Mouse (Mus musculus) small intestine, adult 2 months (tissue): Measurements from ENCODE around the gene Rara. TPM values are rescaled to one million over a fixed set of nuclear protein-coding genes. Genes with fewer than 3 reads are reported as not detected.

Experiments used
- H3K27ac ChIP-seq: fragments of 200-500 bp; 2 replicates; pipeline ENCODE4 v1.5.1; 2012; ENCODE audit warnings: low read depth, low read length, control low read depth, inconsistent platforms; ENCODE audit not compliant: insufficient read depth
- H3K27me3 ChIP-seq: fragments of 200-500 bp; 2 replicates; pipeline ENCODE4 v1.6.1; 2012; ENCODE audit warnings: mild to moderate bottlenecking, moderate library complexity, low read length, inconsistent platforms; ENCODE audit not compliant: control insufficient read depth, insufficient read depth
- H3K36me3 ChIP-seq: fragments of 200-500 bp; 2 replicates; pipeline ENCODE4 v1.6.1; 2012; ENCODE audit warnings: mild to moderate bottlenecking, low read length, control low read depth, inconsistent platforms; ENCODE audit not compliant: control insufficient read depth, insufficient read depth
- H3K4me1 ChIP-seq: fragments of 200-500 bp; 2 replicates; pipeline ENCODE4 v1.6.1; 2012; ENCODE audit warnings: low read length, inconsistent platforms, mixed read lengths; ENCODE audit not compliant: control insufficient read depth, insufficient read depth, insufficient read length
- H3K4me3 ChIP-seq: fragments of 200-500 bp; 2 replicates; pipeline ENCODE4 v1.5.1; 2012; ENCODE audit warnings: low read depth, mild to moderate bottlenecking, control low read depth, inconsistent platforms, low read length, moderate library complexity
- CTCF ChIP-seq: fragments of 200-500 bp; IDR thresholded peaks from 2 replicates; pipeline ENCODE4 v1.5.1; 2012; ENCODE audit warnings: low read depth, mild to moderate bottlenecking, control low read depth, inconsistent platforms, low read length, moderate library complexity, mixed read lengths; ENCODE audit not compliant: insufficient replicate concordance, insufficient read length; ENCODE audit errors: extremely low read depth
- POLR2A ChIP-seq: fragments of 200-500 bp; IDR thresholded peaks from 2 replicates; pipeline ENCODE4 v1.6.1; 2012; ENCODE audit warnings: low read depth, mild to moderate bottlenecking, control low read depth, inconsistent platforms, low read length, moderate library complexity
- WGBS: fragments of 180-500 bp; shearing (Covaris S2); methylation state at CpG from one replicate; pipeline ENCODE4 v1.1.7; 2018; 5-methylcytosine and 5-hydroxymethylcytosine counted together
- polyA plus RNA-seq: library from polyadenylated mRNA; depleted of rRNA; stranded (reverse); fragments of >200 nt; gene quantifications from 2 replicates; pipeline ENCODE4 v1.2.3, GENCODE M21; 2012

Rara gene
- polyA plus RNA-seq, 1 experiment, result 56.3 TPM

DNA sequence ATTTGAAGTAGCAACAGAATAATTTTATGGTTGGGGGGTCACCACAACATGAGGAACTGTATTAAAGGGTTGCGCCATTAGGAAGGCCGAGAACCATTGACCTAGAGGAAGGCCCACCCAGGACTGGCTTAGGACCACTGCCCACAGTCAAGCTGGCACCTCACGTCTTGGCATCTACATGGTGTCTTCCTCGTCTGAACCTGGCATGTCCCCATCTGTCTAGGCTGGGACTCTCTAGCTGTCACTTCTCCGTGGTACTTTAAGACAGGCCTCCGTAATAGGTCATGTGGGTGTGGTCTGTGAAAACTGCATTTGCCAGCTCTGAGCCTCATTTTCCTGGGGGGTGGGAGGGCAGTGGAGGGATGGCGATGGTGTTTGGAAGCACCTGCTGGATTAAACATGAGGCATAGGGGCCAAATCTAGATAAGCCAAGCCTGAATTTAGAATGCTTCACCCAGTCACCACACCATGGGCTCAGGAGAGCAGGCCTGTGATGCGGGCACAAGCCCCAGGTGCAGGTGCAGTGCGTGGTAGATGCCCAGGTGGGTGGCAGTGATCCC is 45.3 kb downstream of the Rara start:
- TF ChIP-seq CTCF, result no peak
- no peak for TF ChIP-seq POLR2A
- Histone ChIP-seq H3K4me1 (peaks cover 9% of the 10 kb centered on the region; the same call in 1 of the 2 replicates), H3K27me3 (no peaks in the 10 kb centered on the region), H3K27ac (no peak overlapping the region), H3K4me3 (no peak overlapping the region), H3K36me3 (peaks cover 61% of the 10 kb centered on the region)
- 85% methylated on average over 9 of the region's 9 CpGs for WGBS

DNA sequence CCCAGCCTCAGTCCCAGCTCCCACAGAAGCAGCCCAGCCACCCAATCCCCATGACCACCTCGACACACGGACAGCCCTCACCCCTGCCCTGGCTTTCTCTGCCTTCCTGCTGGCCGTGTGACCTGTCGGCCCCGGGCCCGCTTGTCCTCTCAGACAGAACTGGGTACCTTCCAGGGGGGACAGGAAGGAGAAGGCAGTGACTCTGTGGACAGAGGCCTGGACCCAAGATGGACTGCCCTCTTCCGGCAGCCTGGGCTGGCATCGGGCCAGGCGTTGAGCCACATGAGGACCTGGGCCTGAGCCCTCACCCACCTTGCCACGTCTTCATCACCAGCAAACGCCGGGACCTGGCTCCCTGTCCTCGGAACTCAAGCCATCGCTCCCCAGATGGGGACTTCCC is 46.0 kb downstream of the Rara start:
- Histone ChIP-seq H3K27me3 (no peaks in the 10 kb centered on the region), H3K27ac (no peak overlapping the region), H3K4me1 (peaks cover 9% of the 10 kb centered on the region; the same call in 1 of the 2 replicates), H3K36me3 (peaks cover 55% of the 10 kb centered on the region), H3K4me3 (no peak overlapping the region)
- TF ChIP-seq POLR2A, result no peak
- no peak for TF ChIP-seq CTCF
- 83% methylated on average over 14 of the region's 14 CpGs for WGBS

DNA sequence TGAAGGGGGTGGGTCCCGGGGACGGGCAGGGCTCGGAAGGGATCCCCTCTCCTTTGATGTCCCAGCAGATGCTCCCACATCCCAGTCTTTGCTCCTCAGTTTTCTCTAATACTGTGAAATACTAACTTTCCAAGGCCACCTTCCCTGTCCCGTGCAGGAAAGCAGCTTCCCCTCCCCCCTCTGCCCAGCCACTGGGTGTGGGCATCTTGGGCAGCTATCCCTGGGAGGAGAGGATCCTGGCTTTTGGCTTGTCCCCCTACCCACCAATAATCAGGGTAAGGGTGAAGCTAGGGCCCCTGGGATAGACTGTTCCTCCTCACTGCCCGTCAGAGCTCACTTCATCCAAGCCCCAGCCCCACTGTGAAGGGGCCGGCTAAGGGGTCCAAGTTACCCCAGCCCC is 46.6 kb downstream of the Rara start:
- H3K4me1 ChIP-seq, result peaks cover 7% of the 10 kb centered on the region; the same call in 1 of the 2 replicates
- no peaks in the 10 kb centered on the region for H3K27me3 ChIP-seq
- no peak overlapping the region for H3K27ac ChIP-seq
- H3K36me3 ChIP-seq, result peaks cover 49% of the 10 kb centered on the region
- no peak overlapping the region for H3K4me3 ChIP-seq
- WGBS, result 89% methylated on average over 6 of the region's 6 CpGs
- TF ChIP-seq CTCF (no peak), POLR2A (no peak)

DNA sequence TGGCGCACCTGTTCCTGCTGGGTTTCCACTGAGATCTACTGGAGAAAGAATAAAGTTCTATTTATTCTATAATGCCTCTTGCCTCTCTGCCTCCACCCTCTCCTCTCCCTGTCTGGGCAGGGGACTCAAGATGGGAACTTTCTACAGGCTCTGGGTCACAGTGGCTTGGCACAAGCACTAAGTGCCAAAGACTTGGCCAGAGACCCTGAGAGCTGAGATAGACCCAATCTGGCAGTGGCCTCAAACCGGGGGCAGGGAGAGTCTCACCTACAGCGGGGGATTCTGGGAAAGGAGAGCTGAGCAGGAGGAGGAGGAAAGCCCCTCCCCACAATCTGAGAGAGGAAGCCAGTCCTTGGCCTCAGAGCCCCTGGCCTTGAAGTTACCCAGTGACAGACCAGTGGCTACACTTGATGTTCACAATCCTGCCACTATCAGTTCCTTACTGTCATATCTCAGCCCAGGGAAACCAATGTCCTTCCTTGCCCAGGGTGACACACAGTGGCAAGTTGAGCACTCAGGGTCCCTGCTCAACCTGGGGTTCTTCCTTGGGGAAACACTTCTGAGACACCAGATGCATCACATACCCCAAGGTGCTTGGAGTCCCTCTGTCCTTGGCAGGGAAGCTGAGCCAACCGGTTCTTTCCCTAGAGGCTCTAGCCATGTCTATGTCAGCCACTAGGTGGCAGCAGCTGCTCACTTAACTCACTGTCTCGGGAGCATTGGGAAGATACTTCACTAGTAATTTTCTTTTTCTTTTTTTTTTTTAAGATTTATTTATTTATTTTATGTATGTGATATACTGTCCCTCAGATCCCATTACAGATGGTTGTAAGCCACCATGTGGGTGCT is 47.5 kb downstream of the Rara start:
- TF ChIP-seq POLR2A (no peak), CTCF (peak; percentile 72; the same call in 1 of the 2 replicates)
- H3K4me3 ChIP-seq, result no peak overlapping the region
- peaks cover 42% of the 10 kb centered on the region for H3K36me3 ChIP-seq
- peaks cover 6% of the 10 kb centered on the region; the same call in 1 of the 2 replicates for H3K4me1 ChIP-seq
- H3K27me3 ChIP-seq, result no peaks in the 10 kb centered on the region
- WGBS, result 50% methylated on average over 5 of the region's 5 CpGs
- H3K27ac ChIP-seq, result no peak overlapping the region

DNA sequence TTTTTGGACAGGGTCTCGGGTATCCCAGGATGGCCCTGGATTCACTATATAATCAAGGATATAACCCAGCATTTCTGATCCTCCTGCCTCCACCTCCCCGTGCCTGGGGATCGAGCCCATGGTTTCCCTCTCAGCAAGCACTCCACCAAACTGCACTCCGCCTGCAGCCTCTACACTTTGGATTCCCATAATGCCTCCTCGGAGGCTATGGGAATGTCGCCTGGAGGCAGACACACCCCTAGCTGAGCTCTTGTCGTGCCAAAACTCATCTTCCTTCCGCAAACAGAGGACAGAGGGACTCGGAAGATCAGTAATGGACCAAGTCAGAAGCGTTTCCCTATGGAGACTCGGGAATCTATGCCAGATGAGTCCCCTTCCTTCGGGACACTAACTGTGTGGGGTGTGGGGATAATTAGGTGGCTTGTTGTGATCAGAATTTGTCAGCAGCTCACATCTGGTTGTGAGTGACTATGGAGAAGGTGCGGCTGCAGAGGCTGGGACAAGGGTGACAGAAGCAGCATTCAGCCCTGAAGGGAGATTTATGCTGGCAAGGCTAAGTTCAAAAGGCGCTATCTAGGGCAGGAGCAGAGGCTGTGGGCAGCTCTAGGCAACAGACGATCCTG is 51.0 kb downstream of the Rara start:
- 46% methylated on average over 15 of the region's 15 CpGs for WGBS
- Histone ChIP-seq H3K4me3 (no peak overlapping the region), H3K27ac (no peak overlapping the region), H3K36me3 (peaks cover 9% of the 10 kb centered on the region), H3K27me3 (no peaks in the 10 kb centered on the region), H3K4me1 (no peaks in the 10 kb centered on the region; the same call in 1 of the 2 replicates)
- TF ChIP-seq POLR2A (no peak), CTCF (no peak)

DNA sequence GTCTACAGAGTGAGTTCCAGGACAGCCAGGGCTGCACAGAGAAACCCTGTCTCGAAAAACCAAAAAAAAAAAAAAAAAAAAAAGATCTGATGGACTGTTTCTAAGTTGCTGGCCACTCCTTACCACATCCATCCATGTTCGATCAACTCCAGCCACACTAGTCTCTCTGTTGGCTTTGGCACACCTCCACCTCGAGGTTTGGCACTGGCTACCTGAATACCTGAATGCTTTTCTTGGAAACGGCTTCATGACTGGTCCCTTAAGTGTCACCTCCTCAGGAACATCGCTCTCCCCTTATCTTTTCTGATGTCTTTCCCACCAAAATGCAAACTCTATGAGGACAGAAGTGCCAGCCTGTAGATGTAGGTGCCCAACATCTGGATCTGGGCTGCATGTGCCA is 51.7 kb downstream of the Rara start:
- Histone ChIP-seq H3K4me3 (no peak overlapping the region), H3K27ac (no peak overlapping the region), H3K36me3 (peaks cover 3% of the 10 kb centered on the region), H3K4me1 (no peaks in the 10 kb centered on the region; the same call in 1 of the 2 replicates), H3K27me3 (no peaks in the 10 kb centered on the region)
- TF ChIP-seq POLR2A, result no peak
- no peak for TF ChIP-seq CTCF
- WGBS, result 23% methylated on average over 5 of the region's 5 CpGs
